Mouse (Mus musculus) kidney, embryonic 15.5 days (tissue): ENCODE results near the gene Wnt3a. TPM values are rescaled to one million over a fixed set of nuclear protein-coding genes. Genes with fewer than 3 reads are reported as not detected.
A peak's percentile ranks its signal among the peaks of the same experiment; 100 is the strongest.

ENCODE experiments used
- ATAC-seq: fragments of 200-750 bp; cut with Nextera tagmentation; replicated peaks from 2 replicates; pipeline ENCODE4 v1.8.0; 2017; ENCODE audit warnings: moderate TSS enrichment; ENCODE audit not compliant: low FRiP score
- H3K27ac ChIP-seq: fragments of 300-500 bp; sonication (generic); 2 replicates; pipeline ENCODE4 v1.5.1; 2015; ENCODE audit warnings: mild to moderate bottlenecking, inconsistent platforms
- H3K27me3 ChIP-seq: fragments of 300-500 bp; sonication (generic); 2 replicates; pipeline ENCODE4 v1.6.1; 2015; ENCODE audit warnings: inconsistent platforms
- H3K36me3 ChIP-seq: fragments of 300-500 bp; sonication (generic); 2 replicates; pipeline ENCODE4 v1.6.1; 2015; ENCODE audit warnings: inconsistent platforms
- H3K4me1 ChIP-seq: fragments of 300-500 bp; sonication (generic); 2 replicates; pipeline ENCODE4 v1.6.1; 2015; ENCODE audit warnings: inconsistent platforms
- H3K4me2 ChIP-seq: fragments of 300-500 bp; sonication (generic); 2 replicates; pipeline ENCODE4 v1.6.1; 2015; ENCODE audit warnings: moderate library complexity, mild to moderate bottlenecking, inconsistent platforms
- H3K4me3 ChIP-seq: fragments of 300-500 bp; sonication (generic); replicated peaks from 2 replicates; pipeline ENCODE4 v1.5.1; 2015; ENCODE audit warnings: mild to moderate bottlenecking, inconsistent platforms
- H3K9ac ChIP-seq: fragments of 300-500 bp; sonication (generic); 2 replicates; pipeline ENCODE4 v1.6.1; 2015; ENCODE audit warnings: mild to moderate bottlenecking, inconsistent platforms
- H3K9me3 ChIP-seq: fragments of 300-500 bp; sonication (generic); replicated peaks from 2 replicates; pipeline ENCODE4 v1.6.1; 2016; ENCODE audit warnings: inconsistent platforms
- WGBS: fragments of 180-500 bp; shearing (Covaris S2); methylation state at CpG from one replicate; pipeline ENCODE4 v1.1.7; 2015; ENCODE audit warnings: mixed read lengths; 5-methylcytosine and 5-hydroxymethylcytosine counted together
- polyA plus RNA-seq: library from polyadenylated mRNA; unstranded; fragments of >200 nt; fragmentation: Nextera tagmentation; extraction: Ambion mirVana; gene quantifications from 2 replicates; pipeline ENCODE4 v1.2.1, GENCODE M21; 2015

Gene Wnt3a
- polyA plus RNA-seq, 1 experiment from 2014 or later = not detected

DNA sequence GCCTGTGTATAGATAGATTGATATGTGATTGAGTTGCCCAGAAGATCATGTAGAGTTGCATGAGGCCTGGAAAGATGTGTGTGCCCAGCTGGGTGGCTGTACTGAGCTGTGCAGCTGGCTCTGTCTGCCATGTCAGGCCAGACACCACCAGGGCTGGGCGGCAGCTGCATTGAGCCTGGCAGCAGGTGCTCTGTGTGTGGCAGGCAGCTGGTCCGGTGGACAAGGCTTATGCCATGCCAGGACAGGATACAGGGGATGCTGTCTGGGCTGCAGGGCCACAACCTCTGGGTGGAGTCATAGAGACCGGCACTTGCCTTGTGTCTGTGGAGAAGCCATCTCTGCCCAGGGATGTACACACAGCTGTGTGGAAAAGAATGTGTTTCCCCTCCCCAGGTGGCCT, 32.4 kb upstream of the Wnt3a start:
- H3K27me3 ChIP-seq = no peaks in the 10 kb centered on the region
- no peak for ATAC-seq
- peaks cover 10% of the 10 kb centered on the region for H3K4me1 ChIP-seq
- H3K4me2 ChIP-seq = no peak overlapping the region
- H3K27ac ChIP-seq = no peak overlapping the region
- no peak overlapping the region for H3K4me3 ChIP-seq
- H3K9me3 ChIP-seq = no peaks in the 10 kb centered on the region
- H3K36me3 ChIP-seq = no peaks in the 10 kb centered on the region
- 90% methylated on average over 3 of the region's 3 CpGs for WGBS
- H3K9ac ChIP-seq = no peak overlapping the region

DNA sequence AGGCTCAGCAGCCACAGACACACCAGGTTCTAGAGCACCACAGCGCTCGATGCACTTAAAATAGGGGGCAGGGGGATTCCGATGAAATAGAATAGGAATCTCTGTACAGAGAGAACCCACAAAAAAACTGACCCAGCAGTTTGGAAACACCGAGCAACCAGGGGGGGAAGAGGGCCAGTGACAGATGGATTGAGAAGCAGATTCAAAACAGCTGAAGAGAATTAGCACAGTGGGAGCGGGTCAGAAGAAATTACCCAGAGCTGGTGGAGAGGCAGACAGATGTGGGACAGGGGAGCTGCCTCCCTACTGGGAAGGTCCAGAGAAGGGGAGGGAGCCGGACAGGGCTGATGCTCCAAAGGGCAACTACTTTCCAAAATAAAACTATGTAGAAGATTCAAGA, 26.0 kb upstream of the Wnt3a start:
- Histone ChIP-seq H3K9me3 (no peaks in the 10 kb centered on the region), H3K9ac (no peak overlapping the region), H3K27me3 (peaks cover 6% of the 10 kb centered on the region; the same call in 1 of the 2 replicates), H3K4me3 (no peak overlapping the region), H3K27ac (no peak overlapping the region), H3K4me1 (peaks cover 29% of the 10 kb centered on the region), H3K4me2 (no peak overlapping the region), H3K36me3 (no peaks in the 10 kb centered on the region)
- no peak for ATAC-seq
- 70% methylated on average over 6 of the region's 6 CpGs for WGBS

DNA sequence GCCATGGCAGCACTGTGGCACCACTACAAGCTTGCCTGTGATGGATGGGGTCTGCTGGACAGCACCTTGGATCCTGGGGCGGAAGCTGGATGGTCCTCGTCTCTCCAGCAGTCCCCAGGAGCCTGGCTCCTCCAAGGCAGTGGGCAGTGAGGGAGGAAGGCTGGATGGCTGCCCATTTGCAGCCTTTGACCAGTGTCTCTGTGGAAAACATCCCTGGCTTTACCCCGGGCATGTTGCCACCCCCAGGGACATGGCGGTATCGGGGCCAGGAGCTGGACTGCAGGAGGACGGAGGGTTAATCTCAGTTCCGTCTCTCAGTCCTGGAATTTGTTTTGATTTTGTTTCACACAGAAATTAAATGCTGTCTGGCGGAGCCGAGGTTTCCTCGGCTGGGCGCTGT, 23.4 kb upstream of the Wnt3a start:
- no peak overlapping the region for H3K4me2 ChIP-seq

DNA sequence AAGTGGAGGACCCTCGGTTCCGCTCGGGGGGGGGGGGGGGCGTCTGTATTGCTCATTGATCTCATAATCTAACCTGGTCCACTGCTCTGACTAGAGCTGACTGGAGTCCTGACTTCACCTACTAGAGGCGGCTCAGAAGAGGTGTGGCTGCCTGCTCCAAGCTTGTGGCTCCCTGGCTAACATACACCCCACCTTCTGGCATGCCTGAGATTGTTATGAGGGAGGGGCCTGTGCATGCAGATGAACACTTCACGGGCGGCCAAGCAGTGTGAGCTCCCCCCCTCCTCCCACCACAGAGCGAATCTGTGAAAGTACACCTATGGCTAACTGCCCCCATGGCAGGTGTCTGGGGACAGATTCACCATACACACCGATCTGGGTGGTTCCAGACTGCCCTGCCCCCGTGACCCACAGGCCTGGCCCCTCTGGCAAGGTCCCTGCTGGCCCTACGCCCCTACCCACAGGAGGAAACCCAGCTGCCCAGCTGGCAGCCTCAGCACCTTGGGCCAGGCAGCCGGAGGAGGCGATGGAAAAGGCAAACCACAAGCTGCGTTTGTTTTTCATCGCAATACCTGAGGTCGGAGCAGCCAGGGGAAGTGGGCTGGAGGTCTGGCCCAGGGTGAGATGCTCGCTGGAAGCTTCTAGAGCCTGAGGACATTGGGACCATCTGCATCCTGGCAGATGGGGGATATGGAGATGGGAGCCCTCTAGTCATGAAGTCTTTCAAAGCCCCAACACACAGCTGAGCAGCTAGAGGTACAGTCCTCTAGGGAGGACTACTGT, 22.7 kb upstream of the Wnt3a start:
- Histone ChIP-seq H3K36me3 (no peaks in the 10 kb centered on the region), H3K9ac (no peak overlapping the region), H3K4me2 (no peak overlapping the region), H3K4me1 (peaks cover 47% of the 10 kb centered on the region), H3K27me3 (peaks cover 26% of the 10 kb centered on the region), H3K27ac (no peak overlapping the region; the same call in 1 of the 2 replicates), H3K4me3 (no peak overlapping the region), H3K9me3 (no peaks in the 10 kb centered on the region)
- 52% methylated on average over 17 of the region's 17 CpGs for WGBS
- no peak for ATAC-seq

More for the DNA sequence above, 23.4 kb upstream of the Wnt3a start:
- Histone ChIP-seq H3K9me3 (no peaks in the 10 kb centered on the region), H3K9ac (no peak overlapping the region), H3K4me1 (peaks cover 40% of the 10 kb centered on the region), H3K4me3 (no peak overlapping the region), H3K27ac (no peak overlapping the region), H3K27me3 (peaks cover 20% of the 10 kb centered on the region), H3K36me3 (no peaks in the 10 kb centered on the region)
- ATAC-seq = no peak
- WGBS = 47% methylated on average over 11 of the region's 11 CpGs

DNA sequence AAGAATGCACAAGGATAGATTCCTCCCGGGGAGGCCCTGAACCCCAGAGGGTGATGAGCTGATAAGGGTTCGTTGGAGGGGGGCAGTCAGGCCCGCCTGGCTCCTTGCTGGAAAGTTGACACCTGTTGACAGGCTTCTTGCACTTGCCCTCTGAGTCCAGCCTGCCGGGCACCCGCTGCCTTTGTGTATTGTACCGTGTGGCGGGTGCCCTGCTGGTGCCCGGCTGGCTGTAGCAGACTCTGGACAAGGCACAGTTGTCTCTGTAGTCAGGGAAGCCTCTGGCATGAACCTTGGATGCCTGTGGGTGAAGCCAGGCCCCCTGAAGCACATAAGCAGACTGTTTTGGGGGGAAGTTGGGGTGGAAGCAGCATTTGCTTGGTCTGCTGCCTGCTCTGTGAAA, 21.9 kb upstream of the Wnt3a start:
- no peak for ATAC-seq
- WGBS = 31% methylated on average over 8 of the region's 8 CpGs
- H3K4me3 ChIP-seq = no peak overlapping the region
- peaks cover 54% of the 10 kb centered on the region for H3K4me1 ChIP-seq
- 0 out of 2 replicates have a peak overlapping the region, but pooled peaks have one; percentile 11 for H3K27ac ChIP-seq
- H3K36me3 ChIP-seq = no peaks in the 10 kb centered on the region
- no peak overlapping the region for H3K4me2 ChIP-seq
- no peak overlapping the region for H3K9ac ChIP-seq
- no peaks in the 10 kb centered on the region for H3K9me3 ChIP-seq
- peaks cover 33% of the 10 kb centered on the region for H3K27me3 ChIP-seq

DNA sequence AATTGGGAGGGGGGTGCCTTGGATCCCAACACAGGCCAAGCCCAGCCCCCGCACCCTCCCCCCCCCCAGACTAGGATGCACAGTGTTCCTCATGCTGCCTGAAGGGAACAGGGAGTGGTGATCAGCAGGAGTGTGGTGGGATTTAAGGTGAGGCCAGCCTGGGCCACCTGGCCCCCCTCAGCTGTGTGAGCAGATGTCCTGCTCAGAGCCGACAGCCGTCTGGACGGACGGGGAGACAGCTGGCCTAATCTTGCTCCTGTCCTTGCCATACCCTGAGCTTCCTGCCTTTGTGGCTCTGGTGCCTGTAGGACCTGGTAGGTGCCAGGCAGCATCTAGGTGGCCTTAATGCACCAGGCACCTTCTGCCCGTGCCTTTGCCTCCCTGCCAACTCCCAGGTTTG, 21.5 kb upstream of the Wnt3a start:
- Histone ChIP-seq H3K9ac (no peak overlapping the region), H3K4me2 (no peak overlapping the region), H3K4me3 (no peak overlapping the region), H3K36me3 (no peaks in the 10 kb centered on the region), H3K4me1 (peaks cover 58% of the 10 kb centered on the region), H3K9me3 (no peaks in the 10 kb centered on the region), H3K27ac (no peak overlapping the region), H3K27me3 (peaks cover 37% of the 10 kb centered on the region)
- no peak for ATAC-seq
- 55% methylated on average over 6 of the region's 6 CpGs for WGBS

DNA sequence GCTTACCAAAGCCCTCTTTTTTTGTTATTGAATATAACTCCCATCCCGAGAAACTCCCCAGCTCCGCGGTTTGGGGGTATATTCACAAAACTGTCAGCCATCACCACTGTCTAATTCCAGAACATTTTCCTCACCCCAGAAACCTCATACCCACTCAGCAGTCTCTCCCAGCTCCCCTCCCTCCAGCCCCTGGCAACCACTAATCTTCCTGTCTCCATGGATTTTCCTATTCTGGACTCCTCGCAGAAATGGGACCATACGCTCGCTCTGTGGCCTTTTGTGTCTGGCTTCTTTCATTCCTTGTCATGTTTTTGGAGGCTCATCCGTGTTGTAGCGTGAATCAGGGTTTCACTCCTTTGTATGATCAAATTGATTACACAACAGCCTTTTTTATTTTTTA, 19.4 kb upstream of the Wnt3a start:
- no peaks in the 10 kb centered on the region for H3K9me3 ChIP-seq
- H3K4me2 ChIP-seq = no peak overlapping the region
- H3K27ac ChIP-seq = peak overlapping the region; percentile 76; the same call in 1 of the 2 replicates
- H3K4me3 ChIP-seq = no peak overlapping the region
- H3K36me3 ChIP-seq = no peaks in the 10 kb centered on the region
- WGBS = 69% methylated on average over 8 of the region's 8 CpGs
- no peak overlapping the region for H3K9ac ChIP-seq
- peaks cover 77% of the 10 kb centered on the region for H3K4me1 ChIP-seq
- no peak for ATAC-seq
- peaks cover 53% of the 10 kb centered on the region for H3K27me3 ChIP-seq

DNA sequence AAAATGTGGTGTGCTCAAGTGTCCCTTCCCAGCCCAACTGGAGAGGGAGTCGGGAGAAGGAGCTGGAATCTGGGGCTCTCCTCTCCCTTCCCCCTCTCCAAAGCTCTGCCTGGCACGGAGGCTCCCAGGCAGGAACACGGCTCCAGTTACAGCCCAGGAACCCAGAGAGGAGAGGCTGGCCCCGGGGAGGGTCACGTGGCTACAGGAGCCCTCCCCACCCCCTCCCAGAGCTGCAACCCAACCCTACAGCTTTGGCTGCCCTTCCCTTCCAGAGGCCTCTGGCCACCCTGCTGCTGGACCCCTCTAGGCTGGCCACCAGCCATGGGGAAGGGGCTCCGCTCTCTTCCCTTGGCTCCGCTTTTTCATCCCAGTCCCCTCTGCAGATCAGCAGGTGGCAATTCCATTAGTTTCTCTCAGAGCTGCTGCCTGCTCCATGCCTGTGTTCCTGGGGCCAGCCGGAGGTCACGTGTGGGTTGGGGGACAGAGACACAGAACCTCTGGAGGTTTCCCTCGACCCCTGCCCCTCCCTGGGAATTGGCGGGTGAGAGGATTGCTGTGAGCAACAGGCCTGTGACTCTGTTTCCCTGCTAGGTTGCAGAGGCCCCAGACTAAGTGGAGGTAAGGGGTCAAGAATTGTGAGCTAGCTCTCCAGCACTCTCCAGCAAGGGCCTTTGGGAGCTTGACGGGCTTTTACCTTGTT, 18.7 kb upstream of the Wnt3a start:
- Histone ChIP-seq H3K27ac (peak overlapping the region; percentile 76), H3K9ac (peak overlapping the region; percentile 12; the same call in 1 of the 2 replicates), H3K4me1 (peaks cover 75% of the 10 kb centered on the region), H3K4me3 (no peak overlapping the region), H3K9me3 (no peaks in the 10 kb centered on the region), H3K36me3 (no peaks in the 10 kb centered on the region), H3K4me2 (peak overlapping the region; percentile 99), H3K27me3 (peaks cover 60% of the 10 kb centered on the region)
- ATAC-seq = peak; percentile 73
- WGBS = 10% methylated on average over 12 of the region's 12 CpGs

DNA sequence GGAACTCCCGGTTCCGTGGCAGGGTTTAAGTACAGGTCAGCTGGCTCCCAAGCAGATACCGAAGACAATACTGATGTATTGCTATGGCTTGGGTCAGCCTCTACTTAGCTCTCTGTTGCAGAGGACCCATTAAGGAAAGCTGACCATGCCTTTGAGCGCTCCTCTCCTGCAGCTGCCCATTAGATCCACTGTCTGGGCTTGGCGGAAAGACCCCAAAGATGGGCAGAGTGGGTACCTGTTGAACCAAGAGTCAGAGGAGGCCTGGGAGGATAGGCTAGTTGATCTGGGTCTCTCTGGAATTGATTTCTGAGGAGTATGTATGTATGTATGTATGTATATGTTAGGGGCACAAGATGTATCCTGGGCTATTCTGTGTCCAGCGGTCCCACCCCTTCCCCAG, 18.1 kb upstream of the Wnt3a start:
- no peak for ATAC-seq
- H3K4me2 ChIP-seq = peak overlapping the region; percentile 99
- peaks cover 70% of the 10 kb centered on the region for H3K4me1 ChIP-seq
- no peaks in the 10 kb centered on the region for H3K9me3 ChIP-seq
- peak overlapping the region; percentile 71 for H3K27ac ChIP-seq
- no peak overlapping the region for H3K4me3 ChIP-seq
- H3K27me3 ChIP-seq = peaks cover 66% of the 10 kb centered on the region
- H3K9ac ChIP-seq = no peak overlapping the region
- 40% methylated on average over 6 of the region's 6 CpGs for WGBS
- H3K36me3 ChIP-seq = no peaks in the 10 kb centered on the region

DNA sequence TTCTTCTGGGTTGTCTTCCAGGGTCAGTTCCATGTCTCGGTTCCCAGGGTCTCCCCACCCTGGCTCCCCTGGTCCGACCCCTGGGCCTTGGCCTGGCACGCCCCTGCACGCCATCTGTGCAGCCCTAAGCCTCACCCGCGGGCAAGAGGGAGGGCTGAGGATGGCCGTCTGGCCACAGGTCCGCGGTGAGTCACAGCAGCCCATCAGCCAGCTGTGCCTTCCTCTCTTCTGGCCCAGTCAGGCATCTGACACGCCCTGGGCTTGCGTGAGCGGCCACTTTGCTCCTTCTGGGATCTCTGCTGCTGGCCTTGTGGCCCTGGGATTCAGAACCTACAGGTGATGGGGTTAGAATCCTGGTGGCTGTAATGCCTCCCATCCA, 17.6 kb upstream of the Wnt3a start:
- Histone ChIP-seq H3K4me3 (peak overlapping the region; percentile 68; the same call in 1 of the 2 replicates), H3K27me3 (peaks cover 71% of the 10 kb centered on the region), H3K9me3 (no peaks in the 10 kb centered on the region), H3K9ac (no peak overlapping the region), H3K4me1 (peaks cover 65% of the 10 kb centered on the region), H3K4me2 (peak overlapping the region; percentile 99), H3K27ac (peak overlapping the region; percentile 71), H3K36me3 (no peaks in the 10 kb centered on the region)
- WGBS = 24% methylated on average over 12 of the region's 12 CpGs
- ATAC-seq = peak; percentile 20; the same call in 1 of the 2 replicates

DNA sequence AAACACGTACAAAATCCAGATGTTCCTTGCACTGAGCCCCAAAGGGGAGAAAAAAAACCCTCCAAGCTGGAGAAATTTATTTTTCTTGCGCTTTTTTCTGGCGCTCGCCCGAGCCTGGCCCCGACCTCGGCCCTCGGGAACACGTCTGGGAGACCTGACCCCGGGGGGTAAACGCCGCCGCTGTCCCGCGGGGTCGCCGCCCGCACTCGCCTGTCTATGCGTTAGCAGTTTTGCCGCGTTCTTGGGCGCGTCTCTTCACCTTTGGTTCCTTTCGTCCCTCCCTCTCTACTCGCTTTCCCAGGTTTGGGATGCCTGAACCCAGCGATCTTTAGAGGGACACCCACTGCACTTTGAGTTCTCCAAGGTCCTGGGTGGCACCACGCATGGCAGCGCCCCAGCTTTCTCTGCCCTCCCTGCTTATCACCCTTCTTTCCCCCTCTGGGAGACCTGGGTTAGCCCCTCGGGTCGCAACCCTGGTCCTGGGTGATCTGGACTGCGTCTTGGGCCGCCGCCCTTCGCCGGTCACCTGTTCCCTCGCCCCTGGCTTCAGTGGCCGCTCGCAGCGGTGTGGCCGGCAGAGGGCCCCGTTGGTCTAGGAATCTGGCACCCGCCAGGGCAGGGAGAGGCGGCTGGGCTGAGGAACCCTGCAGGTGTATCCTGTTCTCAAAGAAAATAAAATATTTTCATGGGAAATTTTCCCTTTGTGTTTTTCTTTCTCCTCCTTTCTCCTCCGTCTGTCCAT, 17.0 kb upstream of the Wnt3a start:
- H3K36me3 ChIP-seq = no peaks in the 10 kb centered on the region
- H3K4me1 ChIP-seq = peaks cover 59% of the 10 kb centered on the region
- ATAC-seq = peak; percentile 59
- H3K27me3 ChIP-seq = peaks cover 72% of the 10 kb centered on the region
- peak overlapping the region; percentile 59 for H3K9ac ChIP-seq
- peak overlapping the region; percentile 99 for H3K4me2 ChIP-seq
- H3K27ac ChIP-seq = peak overlapping the region; percentile 71
- H3K4me3 ChIP-seq = peak overlapping the region; percentile 68
- under 1% methylated on average over 44 of the region's 45 CpGs for WGBS
- H3K9me3 ChIP-seq = no peaks in the 10 kb centered on the region
